Mouse (Mus musculus): ENCODE data around the gene Pex6. TPM values are rescaled to one million over a fixed set of nuclear protein-coding genes. Genes with fewer than 3 reads are reported as not detected.

Gene Pex6
- polyA plus RNA-seq, 1 experiment from 2014 or later = 10.4 TPM

- WGBS = 23% methylated on average over 15 of the region's 15 CpGs
- Histone ChIP-seq H3K9me3 (ENCODE audit: control insufficient read depth) (no peaks in the 10 kb centered on the region), H3K36me3 (ENCODE audit: control insufficient read depth, insufficient read depth) (peaks cover 35% of the 10 kb centered on the region), H3K4me1 (replicated peaks; ENCODE audit: control insufficient read depth, insufficient read depth, low read length) (0 out of 2 replicates have a peak, but pooled peaks cover 3% of the 10 kb centered on the region), H3K27ac (ENCODE audit: low read depth, low read length) (peak overlapping the region; percentile 79), H3K9ac (ENCODE audit: low read depth, low read length) (peak overlapping the region; percentile 52), H3K27me3 (replicated peaks; ENCODE audit: control insufficient read depth, insufficient read depth, low read length) (no peaks in the 10 kb centered on the region), H3K4me3 (ENCODE audit: low read depth, low read length) (peak overlapping the region; percentile 52), H3K4me2 (replicated peaks; ENCODE audit: low read depth) (peak overlapping the region; percentile 67)
- ATAC-seq = peak; percentile 47
- TF ChIP-seq CTCF (IDR thresholded peaks at IDR 0.05; ENCODE audit: low read depth) = no peak
Measured at GRCm38 (mm10) chr17:46674530-46675283, 36.6 kb upstream of the Pex6 start.

GRCm38 (mm10) chr17:46678416-46678815, 32.8 kb upstream of the Pex6 start, which contains the start of gene Mea1:
Gene Mea1, plus strand, starts transcription at chr17:46678793.
- Histone ChIP-seq H3K4me2 (replicated peaks; ENCODE audit: low read depth) (peak within 1 kb of the TSS; percentile 89), H3K27me3 (replicated peaks; ENCODE audit: control insufficient read depth, insufficient read depth, low read length) (no peaks in the 10 kb centered on the region), H3K27ac (ENCODE audit: low read depth, low read length) (peak within 1 kb of the TSS; percentile 87; the same call in 1 of the 2 replicates), H3K9me3 (ENCODE audit: control insufficient read depth) (no peaks in the 10 kb centered on the region), H3K4me3 (ENCODE audit: low read depth, low read length) (peak within 1 kb of the TSS; percentile 87), H3K36me3 (ENCODE audit: control insufficient read depth, insufficient read depth) (peaks cover 33% of the 10 kb centered on the region), H3K4me1 (replicated peaks; ENCODE audit: control insufficient read depth, insufficient read depth, low read length) (peaks cover 6% of the 10 kb centered on the region; the same call in 1 of the 2 replicates), H3K9ac (ENCODE audit: low read depth, low read length) (no peak within 1 kb of the TSS; the same call in 1 of the 2 replicates)
- ATAC-seq = no peak
- 82% methylated on average over 8 of the region's 9 CpGs for WGBS
- TF ChIP-seq CTCF (IDR thresholded peaks at IDR 0.05; ENCODE audit: low read depth) = no peak

GRCm38 (mm10) chr17:46678911-46679310, 32.4 kb upstream of the Pex6 start:
- no peak overlapping the region; the same call in 1 of the 2 replicates for H3K9ac ChIP-seq (ENCODE audit: low read depth, low read length)

GRCm38 (mm10) chr17:46679843-46680759, 31.2 kb upstream of the Pex6 start:
- Histone ChIP-seq H3K36me3 (ENCODE audit: control insufficient read depth, insufficient read depth) (peaks cover 46% of the 10 kb centered on the region), H3K27me3 (replicated peaks; ENCODE audit: control insufficient read depth, insufficient read depth, low read length) (no peaks in the 10 kb centered on the region), H3K9ac (ENCODE audit: low read depth, low read length) (peak overlapping the region; percentile 67), H3K27ac (ENCODE audit: low read depth, low read length) (peak overlapping the region; percentile 87), H3K4me2 (replicated peaks; ENCODE audit: low read depth) (peak overlapping the region; percentile 89), H3K4me1 (replicated peaks; ENCODE audit: control insufficient read depth, insufficient read depth, low read length) (peaks cover 3% of the 10 kb centered on the region; the same call in 1 of the 2 replicates), H3K9me3 (ENCODE audit: control insufficient read depth) (no peaks in the 10 kb centered on the region), H3K4me3 (ENCODE audit: low read depth, low read length) (peak overlapping the region; percentile 87)
- WGBS = under 1% methylated on average over 34 of the region's 34 CpGs
- peak; percentile 56 for TF ChIP-seq CTCF (IDR thresholded peaks at IDR 0.05; ENCODE audit: low read depth)
- ATAC-seq = no peak; the same call in 1 of the 2 replicates

More at GRCm38 (mm10) chr17:46678911-46679310, 32.4 kb upstream of the Pex6 start:
- Histone ChIP-seq H3K4me3 (ENCODE audit: low read depth, low read length) (no peak overlapping the region), H3K36me3 (ENCODE audit: control insufficient read depth, insufficient read depth) (peaks cover 38% of the 10 kb centered on the region), H3K4me2 (replicated peaks; ENCODE audit: low read depth) (peak overlapping the region; percentile 89), H3K9me3 (ENCODE audit: control insufficient read depth) (no peaks in the 10 kb centered on the region), H3K27me3 (replicated peaks; ENCODE audit: control insufficient read depth, insufficient read depth, low read length) (no peaks in the 10 kb centered on the region), H3K4me1 (replicated peaks; ENCODE audit: control insufficient read depth, insufficient read depth, low read length) (peaks cover 6% of the 10 kb centered on the region; the same call in 1 of the 2 replicates), H3K27ac (ENCODE audit: low read depth, low read length) (no peak overlapping the region)
- ATAC-seq = no peak
- no peak for TF ChIP-seq CTCF (IDR thresholded peaks at IDR 0.05; ENCODE audit: low read depth)
- WGBS = 48% methylated on average over 9 of the region's 9 CpGs

GRCm38 (mm10) chr17:46680760-46681373, 30.4 kb upstream of the Pex6 start, which contains the start of gene Klhdc3:
Gene Klhdc3, minus strand, starts transcription at chr17:46680914.
- ATAC-seq = peak; percentile 95
- 0 out of 2 replicates have a peak, but pooled peaks have one; percentile 5 for TF ChIP-seq CTCF (IDR thresholded peaks at IDR 0.05; ENCODE audit: low read depth)
- no peaks in the 10 kb centered on the region for H3K27me3 ChIP-seq (replicated peaks; ENCODE audit: control insufficient read depth, insufficient read depth, low read length)
- H3K4me2 ChIP-seq (replicated peaks; ENCODE audit: low read depth) = peak within 1 kb of the TSS; percentile 89
- peak within 1 kb of the TSS; percentile 67 for H3K9ac ChIP-seq (ENCODE audit: low read depth, low read length)
- H3K9me3 ChIP-seq (ENCODE audit: control insufficient read depth) = no peaks in the 10 kb centered on the region
- peak within 1 kb of the TSS; percentile 87 for H3K27ac ChIP-seq (ENCODE audit: low read depth, low read length)
- under 1% methylated on average over 49 of the region's 49 CpGs for WGBS
- H3K4me1 ChIP-seq (replicated peaks; ENCODE audit: control insufficient read depth, insufficient read depth, low read length) = peaks cover 3% of the 10 kb centered on the region; the same call in 1 of the 2 replicates
- H3K36me3 ChIP-seq (ENCODE audit: control insufficient read depth, insufficient read depth) = peaks cover 49% of the 10 kb centered on the region
- peak within 1 kb of the TSS; percentile 87 for H3K4me3 ChIP-seq (ENCODE audit: low read depth, low read length)

Data from intestine, postnatal 0 days (tissue).